Mouse (Mus musculus) adrenal gland (tissue): ENCODE data around the gene Rbm4.
"Not testable (repeated sequence)": the region's sequence is repeated elsewhere in the genome, so short reads cannot be mapped to it uniquely, and the experiment has no call there.

Experiments used
- intact Hi-C: fragments of 180-260 bp; cut with DNase I; formaldehyde crosslinking; loops from one replicate; pipeline ENCODE4 v1.15.1; 2025
- long read RNA-seq, 2 experiments: library from polyadenylated mRNA; unstranded; transcript quantifications; one replicate each; pipeline ENCODE4 v2.0.0; 2020; ENCODE audit warnings: borderline replicate concordance in 1 of 2; ENCODE audit not compliant: insufficient replicate concordance in 1 of 2

Rbm4 gene
- long read RNA-seq, experiment 1, transcript Rbm4-206 (4 exons, 2,610 nt), result major isoform, 6 of 19 reads
- long read RNA-seq, experiment 1, partial matches to known transcripts, result 0 of 19 reads
- long read RNA-seq, experiment 1, other reads (novel, unspliced or antisense), result 0 of 19 reads
- long read RNA-seq, experiment 2, transcript Rbm4-206 (4 exons, 2,610 nt), result major isoform, 6 of 17 reads
- long read RNA-seq, experiment 2, partial matches to known transcripts, result 0 of 17 reads
- long read RNA-seq, experiment 2, other reads (novel, unspliced or antisense), result 2 of 17 reads

GRCm38 (mm10) chr19:4793831-4794422 is at the start of gene Rbm4:
TSS of gene Rbm4 (minus strand) at chr19:4793901.
- intact Hi-C loops, result no loop called here

- intact Hi-C loops, result no loop called here
Measured at GRCm38 (mm10) chr19:4842611-4843010, 48.9 kb upstream of the Rbm4 start.

- intact Hi-C loops, result no loop called here
Measured at GRCm38 (mm10) chr19:4840848-4841247, 47.1 kb upstream of the Rbm4 start.

GRCm38 (mm10) chr19:4839149-4839548 is 45.4 kb upstream of the Rbm4 start, which contains the start of the genes Ccs and Ccdc87:
TSS of gene Ccs (minus strand) at chr19:4839332.
TSS of gene Ccdc87 (plus strand) at chr19:4839366.
- intact Hi-C loops, result no loop called here

- intact Hi-C loops, result no loop called here
Measured at GRCm38 (mm10) chr19:4838526-4839140, 44.9 kb upstream of the Rbm4 start.

GRCm38 (mm10) chr19:4837049-4837448 is 43.3 kb upstream of the Rbm4 start:
- intact Hi-C loops, result no loop called here

GRCm38 (mm10) chr19:4836096-4836495 is 42.4 kb upstream of the Rbm4 start:
- intact Hi-C loops, result no loop called here

GRCm38 (mm10) chr19:4833977-4834376 is 40.3 kb upstream of the Rbm4 start:
- intact Hi-C loops, result no loop called here

- intact Hi-C loops, result no loop called here
Measured at GRCm38 (mm10) chr19:4829156-4829555, 35.5 kb upstream of the Rbm4 start.

GRCm38 (mm10) chr19:4828444-4829114 is 34.9 kb upstream of the Rbm4 start:
- intact Hi-C loops, result no loop called here

- intact Hi-C loops, result no loop called here
Measured at GRCm38 (mm10) chr19:4820678-4821303, 27.1 kb upstream of the Rbm4 start.

- intact Hi-C loops, result no loop called here
Measured at GRCm38 (mm10) chr19:4817182-4817835, 23.6 kb upstream of the Rbm4 start.

GRCm38 (mm10) chr19:4813015-4813414 is 19.3 kb upstream of the Rbm4 start:
- intact Hi-C loops, result no loop called here

- intact Hi-C loops, result not testable (repeated sequence)
Measured at GRCm38 (mm10) chr19:4812334-4812949, 18.7 kb upstream of the Rbm4 start.

- intact Hi-C loops, result no loop called here
Measured at GRCm38 (mm10) chr19:4811909-4812242, 18.2 kb upstream of the Rbm4 start.

GRCm38 (mm10) chr19:4811063-4811908 is 17.6 kb upstream of the Rbm4 start, which contains the start of the genes Gm21992 and Rbm14:
TSS of gene Gm21992 (minus strand) at chr19:4811612.
TSS of gene Rbm14 (minus strand) at chr19:4811634.
- intact Hi-C loops, result no loop called here

GRCm38 (mm10) chr19:4810746-4811062 is 17.0 kb upstream of the Rbm4 start:
- intact Hi-C loops, result no loop called here

GRCm38 (mm10) chr19:4810309-4810708 is 16.6 kb upstream of the Rbm4 start:
- intact Hi-C loops, result no loop called here

GRCm38 (mm10) chr19:4803283-4803682 is 9.6 kb upstream of the Rbm4 start:
- intact Hi-C loops, result no loop called here

GRCm38 (mm10) chr19:4802691-4803091 is 9.0 kb upstream of the Rbm4 start:
- intact Hi-C loops, result no loop called here
